Mouse (Mus musculus): Measurements from ENCODE around the gene Rgs19.
A peak's percentile ranks its signal among the peaks of the same experiment; 100 is the strongest.

The Rgs19 gene

DNA sequence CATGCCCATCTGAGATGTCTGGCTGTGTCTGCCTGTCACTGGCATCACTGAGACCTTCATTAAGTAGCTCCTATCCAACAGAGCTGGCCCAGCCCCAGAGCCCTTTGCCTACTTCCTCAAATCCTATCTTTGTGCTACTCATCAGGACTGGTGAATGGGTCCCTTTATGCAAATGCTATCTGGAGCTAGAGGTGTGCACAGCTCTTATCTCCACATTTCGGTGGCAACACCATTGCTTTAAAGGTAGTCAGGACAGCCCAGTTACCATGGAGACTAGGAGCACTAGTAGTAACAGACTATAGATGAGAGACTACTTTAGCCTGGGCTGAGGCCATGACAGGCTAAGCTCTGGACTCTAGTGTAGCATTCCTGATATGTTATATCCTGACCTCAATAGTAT is 9.1 kb downstream of the Rgs19 start:
- DNase-seq (ENCODE audit: low read depth in 1 of 2, low spot score in 2 of 2): no peak

- no peak for DNase-seq (ENCODE audit: low read depth in 1 of 2, low spot score in 2 of 2)
These were observed 10.4 kb downstream of the Rgs19 start for GRCm38 (mm10) chr2:181683381-181683780.

- no peak for DNase-seq (ENCODE audit: low read depth in 1 of 2, low spot score in 2 of 2)
These were observed 11.8 kb downstream of the Rgs19 start for GRCm38 (mm10) chr2:181681978-181682377.

DNA sequence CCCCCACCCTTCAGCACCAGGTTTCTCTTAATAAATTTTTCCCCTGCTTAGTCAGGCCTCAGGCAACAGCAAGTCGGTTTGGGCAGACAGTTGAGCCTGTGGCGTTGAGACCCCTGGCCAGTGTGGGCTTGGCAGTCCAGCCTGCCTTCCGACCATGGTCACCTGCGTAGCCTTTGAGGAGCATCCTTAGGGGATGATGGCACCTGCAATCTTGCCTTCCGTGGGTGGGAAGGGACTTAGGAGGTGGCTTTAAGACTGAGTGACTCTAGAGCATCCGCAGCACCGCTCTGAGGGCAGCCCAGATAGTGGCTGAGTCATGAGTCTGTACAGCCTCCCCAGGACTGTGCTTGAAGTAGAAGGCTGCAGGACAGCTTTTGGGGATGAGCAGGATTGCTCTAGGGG is 13.1 kb downstream of the Rgs19 start:
- DNase-seq (ENCODE audit: low read depth in 1 of 2, low spot score in 2 of 2): no peak

DNA sequence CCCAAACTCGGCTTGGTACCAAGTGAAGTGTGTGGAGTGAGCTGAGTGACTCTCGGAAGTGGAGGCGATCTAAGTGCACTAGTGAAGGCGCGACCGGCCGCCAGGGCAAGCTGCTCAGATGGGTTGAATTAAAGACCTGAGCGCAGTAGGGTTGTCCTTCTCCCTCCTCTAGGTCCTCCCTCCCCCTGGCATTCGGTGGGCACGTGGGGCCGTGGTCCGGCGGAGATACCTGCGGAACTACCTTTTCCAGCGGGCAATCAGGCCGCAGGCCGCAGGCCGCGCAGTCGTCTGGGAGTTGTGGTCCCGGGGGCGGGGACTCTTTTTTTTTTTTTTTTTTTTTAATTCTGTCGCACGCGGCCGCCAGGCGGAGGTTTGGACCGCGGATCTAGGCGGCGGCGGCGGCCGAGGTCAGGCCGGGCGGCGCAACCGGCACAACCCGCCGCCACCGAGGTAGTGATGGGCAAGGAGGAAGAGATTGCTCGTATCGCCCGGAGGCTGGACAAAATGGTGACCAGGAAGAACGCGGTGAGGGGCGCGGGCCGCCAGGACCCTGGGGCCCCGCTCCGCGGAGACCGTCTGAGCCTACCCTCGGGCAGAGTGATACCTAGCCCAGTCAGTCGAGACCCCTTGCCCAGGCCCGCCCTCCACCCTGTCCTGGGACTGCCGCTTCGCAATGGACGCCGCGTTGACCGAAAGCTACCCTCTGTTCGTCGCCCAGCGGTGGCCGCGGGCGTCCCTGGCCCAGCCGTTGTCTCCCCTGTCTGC is 13.6 kb downstream of the Rgs19 start, which contains the start of gene Tcea2:
Tcea2 (plus strand) TSS at position 360 of the 765 bp plus-strand sequence.
- DNase-seq (ENCODE audit: low read depth in 1 of 2, low spot score in 2 of 2): peak in 1 of 2 experiments; percentile 45

GRCm38 (mm10) chr2:181678780-181679179 is 15.0 kb downstream of the Rgs19 start:
- DNase-seq (ENCODE audit: low read depth in 1 of 2, low spot score in 2 of 2): peak; percentile 48 to 62

DNA sequence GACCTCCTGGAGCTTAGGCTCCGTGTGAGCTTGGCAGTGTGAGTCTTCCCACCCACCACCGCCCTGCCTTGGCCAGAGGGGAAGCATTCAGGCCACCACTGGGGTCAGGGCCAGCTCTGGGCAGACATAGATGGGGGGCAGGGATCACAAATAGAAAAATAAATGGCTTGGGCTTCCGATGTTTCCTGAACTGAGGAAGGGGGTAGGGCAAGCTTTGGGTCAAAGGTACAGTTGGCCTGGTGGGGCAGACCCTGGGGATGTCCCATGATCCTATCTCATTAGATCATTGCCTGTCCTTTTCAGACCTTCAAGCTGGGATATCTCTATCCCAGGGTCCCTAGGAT is 16.1 kb downstream of the Rgs19 start:
- DNase-seq (ENCODE audit: low read depth in 1 of 2, low spot score in 2 of 2): no peak

- no peak for DNase-seq (ENCODE audit: low read depth in 1 of 2, low spot score in 2 of 2)
These were observed 16.6 kb downstream of the Rgs19 start for GRCm38 (mm10) chr2:181677096-181677754.

GRCm38 (mm10) chr2:181676424-181676823 is 17.4 kb downstream of the Rgs19 start:
- DNase-seq (ENCODE audit: low read depth in 1 of 2, low spot score in 2 of 2): no peak

GRCm38 (mm10) chr2:181675454-181675853 is 18.3 kb downstream of the Rgs19 start:
- no peak for DNase-seq (ENCODE audit: low read depth in 1 of 2, low spot score in 2 of 2)

- DNase-seq (ENCODE audit: low read depth in 1 of 2, low spot score in 2 of 2): no peak
These were observed 18.8 kb downstream of the Rgs19 start for GRCm38 (mm10) chr2:181674934-181675333.

DNA sequence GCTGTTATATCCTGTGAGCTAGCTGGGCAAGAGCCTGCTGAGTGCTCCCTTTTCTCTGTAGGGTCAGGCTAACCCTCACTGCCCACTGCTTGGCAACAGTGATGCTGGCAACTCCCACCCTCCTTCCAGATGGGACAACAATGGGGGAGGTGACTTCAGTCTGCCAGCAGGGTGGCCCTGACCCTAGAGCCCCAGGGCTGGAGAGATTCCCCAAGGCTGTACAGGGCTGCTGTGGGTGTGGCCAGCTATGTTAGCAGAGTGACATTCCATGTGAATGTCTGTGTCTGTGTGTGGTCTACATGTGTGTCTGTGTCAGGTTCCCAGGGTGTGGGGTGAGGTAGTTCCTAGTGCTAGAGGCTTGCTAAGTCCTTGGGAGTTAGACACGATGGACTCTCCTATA is 20.3 kb downstream of the Rgs19 start:
- no peak for DNase-seq (ENCODE audit: low read depth in 1 of 2, low spot score in 2 of 2)

DNA sequence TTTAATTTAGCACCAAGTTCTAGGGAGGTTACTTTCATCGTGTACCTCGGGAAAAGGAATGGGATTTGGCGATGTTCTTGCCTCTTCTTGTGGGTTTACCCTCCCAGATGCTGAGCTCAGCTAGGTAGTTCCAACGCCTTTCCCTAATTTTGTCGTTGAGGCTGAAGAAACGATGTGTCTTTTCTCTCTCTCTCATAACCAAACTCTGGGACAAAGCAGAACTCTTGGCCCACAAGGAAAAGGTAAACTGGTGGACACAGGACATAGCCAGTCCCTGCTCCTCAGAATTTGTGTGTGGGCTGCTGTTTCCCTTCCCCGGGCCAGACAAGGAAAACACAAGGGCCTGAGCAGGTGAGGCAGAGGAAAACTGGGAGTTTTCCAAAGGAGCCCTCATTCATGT is 21.8 kb downstream of the Rgs19 start:
- no peak for DNase-seq (ENCODE audit: low read depth in 1 of 2, low spot score in 2 of 2)

GRCm38 (mm10) chr2:181671326-181671725 is 22.5 kb downstream of the Rgs19 start, which contains the start of gene Sox18:
Sox18 (minus strand) TSS chr2:181671640.
- DNase-seq (ENCODE audit: low read depth in 1 of 2, low spot score in 2 of 2): no peak

- no peak for DNase-seq (ENCODE audit: low read depth in 1 of 2, low spot score in 2 of 2)
These were observed 22.9 kb downstream of the Rgs19 start for GRCm38 (mm10) chr2:181670913-181671311.

DNA sequence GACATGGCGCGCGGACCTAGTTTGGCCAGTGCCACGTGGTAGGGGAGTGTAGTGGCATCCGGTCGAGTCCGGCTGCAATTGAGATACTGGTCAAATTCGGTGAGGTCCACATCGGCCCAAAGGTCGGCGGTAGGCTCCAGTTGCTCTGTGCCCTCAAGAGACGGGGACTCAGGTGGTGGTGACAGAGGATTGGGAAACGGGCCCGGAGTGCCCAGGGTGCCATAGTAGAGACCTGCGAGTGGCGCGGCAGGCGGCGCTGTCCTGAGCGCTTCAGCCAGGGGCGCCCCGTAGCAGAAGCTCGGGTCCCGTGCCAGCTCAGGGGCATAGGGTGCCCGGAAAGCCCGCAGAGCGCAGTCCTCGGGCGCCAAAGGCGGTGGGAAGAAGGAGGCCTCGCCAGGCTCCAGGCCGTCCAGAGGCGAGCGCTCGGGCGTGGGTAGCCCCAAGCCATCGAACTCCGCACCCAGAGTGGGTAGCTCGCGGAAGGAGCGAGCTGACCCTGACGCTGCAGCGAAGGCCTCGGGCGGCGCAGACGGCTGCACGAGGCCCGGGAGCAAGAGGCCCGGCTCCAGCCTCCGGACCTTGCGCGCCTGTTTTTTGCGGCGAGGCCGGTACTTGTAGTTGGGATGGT is 23.4 kb downstream of the Rgs19 start:
- DNase-seq (ENCODE audit: low read depth in 1 of 2, low spot score in 2 of 2): no peak

- DNase-seq (ENCODE audit: low read depth in 1 of 2, low spot score in 2 of 2): no peak
These were observed 30.5 kb downstream of the Rgs19 start for GRCm38 (mm10) chr2:181663298-181663630.

GRCm38 (mm10) chr2:181662620-181663297 is 31.0 kb downstream of the Rgs19 start:
- no peak for DNase-seq (ENCODE audit: low read depth in 1 of 2, low spot score in 2 of 2)

GRCm38 (mm10) chr2:181659609-181660055 is 34.1 kb downstream of the Rgs19 start:
- peak; percentile 46 to 63 for DNase-seq (ENCODE audit: low read depth in 1 of 2, low spot score in 2 of 2)

DNA sequence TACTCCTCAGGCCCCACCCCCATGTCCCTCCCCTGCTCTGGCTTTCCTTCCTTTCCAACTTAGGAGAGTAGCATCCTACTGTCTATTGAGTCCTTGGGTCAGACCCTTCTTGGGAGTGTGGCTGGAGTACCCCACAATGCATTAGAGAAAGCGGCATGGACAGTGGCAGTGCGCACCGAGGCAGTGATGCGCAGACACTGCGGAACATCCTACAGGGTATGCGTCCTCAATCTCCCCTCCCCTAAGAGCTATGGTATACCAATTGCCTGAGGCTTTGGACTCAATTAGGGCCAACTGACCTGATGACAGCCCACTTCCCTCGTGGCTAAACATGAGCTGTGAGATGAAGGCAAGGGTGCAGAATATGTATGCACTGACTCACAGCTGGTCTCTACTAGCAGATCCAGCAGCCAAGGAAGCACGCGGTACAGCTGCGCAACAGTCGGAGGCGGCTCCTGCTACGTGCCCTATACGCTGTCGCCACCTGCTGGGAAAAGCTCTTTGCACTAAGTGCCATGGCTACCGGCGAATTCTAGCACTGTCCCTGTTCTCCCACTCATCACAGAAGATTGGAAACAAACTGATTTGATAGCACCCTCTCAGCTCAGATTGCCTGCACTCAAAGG is 34.7 kb downstream of the Rgs19 start:
- no peak for DNase-seq (ENCODE audit: low read depth in 1 of 2, low spot score in 2 of 2)

DNA sequence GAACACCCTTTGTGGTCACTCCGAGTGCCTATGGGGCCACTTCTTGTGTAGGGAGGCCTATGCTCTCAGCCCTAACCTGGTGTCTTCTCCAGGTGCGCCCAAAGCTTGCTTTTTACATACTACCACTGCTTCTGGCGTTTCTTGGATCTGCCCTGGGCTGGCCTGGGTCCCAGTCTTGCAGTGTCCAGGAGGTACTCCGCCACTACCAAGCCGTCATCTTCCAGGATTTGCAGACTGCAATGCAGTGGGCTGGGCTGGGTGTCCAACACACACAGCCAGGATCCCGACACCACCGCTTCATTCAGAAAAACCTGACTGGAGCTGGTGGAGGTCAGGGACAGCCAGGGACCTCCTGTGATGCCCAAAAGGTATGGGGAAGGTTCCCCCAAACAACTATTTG is 35.2 kb downstream of the Rgs19 start:
- DNase-seq (ENCODE audit: low read depth in 1 of 2, low spot score in 2 of 2): no peak
